Mouse (Mus musculus): ENCODE measurements at regions not wholly inside any gene's neighbourhood (a gene's known extent, or its start where the extent isn't known, plus 50 kb on each side); places are given as distances from the start of the nearest gene placed in this dataset.

DNA sequence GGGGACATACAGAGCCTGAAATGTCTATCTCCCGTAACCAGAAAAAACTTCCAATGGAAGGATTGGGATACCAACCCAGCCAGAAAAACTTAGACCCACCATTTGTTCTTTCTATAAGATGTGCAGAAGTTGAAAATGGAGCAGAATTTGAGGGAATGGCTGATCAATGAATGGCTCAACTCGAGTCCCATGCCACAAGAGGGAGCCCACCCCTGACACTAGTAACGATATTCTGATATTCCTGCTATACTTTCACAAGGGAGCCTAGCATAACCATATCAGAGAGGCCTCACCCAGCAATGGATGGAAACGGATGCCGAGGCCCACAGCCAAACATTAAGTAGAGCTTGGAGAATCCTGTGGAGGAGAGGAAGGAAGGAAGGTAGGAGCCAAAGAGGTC is 215.3 kb downstream of the Med10 start:
- TF ChIP-seq CTCF (conservative IDR thresholded peaks at IDR 0.05 in 1 of 2, IDR thresholded peaks at IDR 0.05 in 1 of 2; ENCODE audit: low read depth in 2 of 2, low read length in 2 of 2) (no peak), SMC3 (IDR thresholded peaks at IDR 0.05; ENCODE audit: low read depth, low read length) (no peak), MAFK (IDR thresholded peaks at IDR 0.05; ENCODE audit: insufficient replicate concordance, low read length) (no peak), E2F4 (IDR thresholded peaks at IDR 0.05; ENCODE audit: insufficient replicate concordance, low read depth, low read length) (no peak), POLR2A (IDR thresholded peaks at IDR 0.05; ENCODE audit: low read depth, low read length) (no peak), MXI1 (IDR thresholded peaks at IDR 0.05; ENCODE audit: low read depth, low read length) (no peak), TCF12 (IDR thresholded peaks at IDR 0.05; ENCODE audit: low read depth, low read length) (no peak)
